Mouse (Mus musculus): ENCODE data around the gene Fam122c.
"Not testable (repeated sequence)": the region's sequence is repeated elsewhere in the genome, so short reads cannot be mapped to it uniquely, and the experiment has no call there.

The Fam122c gene

GRCm38 (mm10) chrX:53273124-53273523 is at the start of gene Fam122c:
Fam122c (plus strand) TSS chrX:53273424.
- DNase-seq (ENCODE audit: low spot score), result no peak

- no peak for DNase-seq (ENCODE audit: low spot score)
These were observed 48.8 kb upstream of the Fam122c start for GRCm38 (mm10) chrX:53224353-53224944.

- DNase-seq (ENCODE audit: low spot score), result no peak
These were observed 41.3 kb upstream of the Fam122c start for GRCm38 (mm10) chrX:53231965-53232364.

- DNase-seq (ENCODE audit: low spot score), result no peak
These were observed 39.5 kb upstream of the Fam122c start for GRCm38 (mm10) chrX:53233689-53234088.

- DNase-seq (ENCODE audit: low spot score), result no peak
These were observed 36.8 kb upstream of the Fam122c start for GRCm38 (mm10) chrX:53236404-53236803.

GRCm38 (mm10) chrX:53237971-53238370 is 35.3 kb upstream of the Fam122c start:
- peak; percentile 3 for DNase-seq (ENCODE audit: low spot score)

GRCm38 (mm10) chrX:53240011-53240410 is 33.2 kb upstream of the Fam122c start, which contains the start of gene Plac1:
Plac1 (minus strand) TSS chrX:53240111.
- no peak for DNase-seq (ENCODE audit: low spot score)

- DNase-seq (ENCODE audit: low spot score), result no peak
These were observed 18.0 kb upstream of the Fam122c start for GRCm38 (mm10) chrX:53255195-53255594.

- no peak for DNase-seq (ENCODE audit: low spot score)
These were observed 7.0 kb upstream of the Fam122c start for GRCm38 (mm10) chrX:53266186-53266585.

GRCm38 (mm10) chrX:53268856-53269255 is 4.4 kb upstream of the Fam122c start:
- peak; percentile 65 for DNase-seq (ENCODE audit: low spot score)

GRCm38 (mm10) chrX:53269289-53270062 is 3.7 kb upstream of the Fam122c start, which contains the start of gene Fam122b:
Fam122b (minus strand) TSS chrX:53269805.
- DNase-seq (ENCODE audit: low spot score), result peak; percentile 89

- DNase-seq (ENCODE audit: low spot score), result no peak
These were observed 3.2 kb upstream of the Fam122c start for GRCm38 (mm10) chrX:53270063-53270432.

- DNase-seq (ENCODE audit: low spot score), result not testable (repeated sequence)
These were observed 1.6 kb upstream of the Fam122c start for GRCm38 (mm10) chrX:53271628-53272027.

GRCm38 (mm10) chrX:53287924-53288323 is 14.7 kb downstream of the Fam122c start:
- no peak for DNase-seq (ENCODE audit: low spot score)

- DNase-seq (ENCODE audit: low spot score), result no peak
These were observed 47.3 kb downstream of the Fam122c start for GRCm38 (mm10) chrX:53320564-53320963.

- DNase-seq (ENCODE audit: low spot score), result no peak
These were observed 47.9 kb downstream of the Fam122c start for GRCm38 (mm10) chrX:53321111-53321510.

GRCm38 (mm10) chrX:53330396-53330795 is 57.2 kb downstream of the Fam122c start:
- DNase-seq (ENCODE audit: low spot score), result no peak

- no peak for DNase-seq (ENCODE audit: low spot score)
These were observed 64.1 kb downstream of the Fam122c start for GRCm38 (mm10) chrX:53337355-53337754.

- peak; percentile 26 for DNase-seq (ENCODE audit: low spot score)
These were observed 68.3 kb downstream of the Fam122c start for GRCm38 (mm10) chrX:53341531-53341930.

- no peak for DNase-seq (ENCODE audit: low spot score)
These were observed 75.2 kb downstream of the Fam122c start for GRCm38 (mm10) chrX:53348374-53348773.

GRCm38 (mm10) chrX:53364668-53365383 is 91.6 kb downstream of the Fam122c start:
- no peak for DNase-seq (ENCODE audit: low spot score)

- peak; percentile 8 for DNase-seq (ENCODE audit: low spot score)
These were observed 96.5 kb downstream of the Fam122c start for GRCm38 (mm10) chrX:53369534-53370365.
